ENCODE assay signal across 22 mouse cellular contexts in genomic region chr17:29065971-29066370, GRCm38 (mm10). TPM values are rescaled to one million over a fixed set of nuclear protein-coding genes. Genes with fewer than 3 reads are reported as not detected.
"Had no signal": no experiment of that assay in that cellular context is flagged by ENCODE, and none has a peak within 500 bp of the region (broad histone marks: within the 10 kb centered on the region; RNA-seq: fewer than 3 reads in every experiment).

No protein-coding gene starts in this region.

- H3K27me3 ChIP-seq: lung, embryonic 15.5 days; midbrain, embryonic 13.5 days; midbrain, embryonic 15.5 days; neural tube, embryonic 13.5 days; neural tube, embryonic 15.5 days had no signal

- H3K9ac ChIP-seq: liver, postnatal 0 days; lung, embryonic 15.5 days; midbrain, embryonic 13.5 days; midbrain, embryonic 15.5 days; neural tube, embryonic 13.5 days; neural tube, embryonic 15.5 days had no signal

- H3K4me2 ChIP-seq: lung, embryonic 15.5 days; midbrain, embryonic 11.5 days; midbrain, embryonic 13.5 days; midbrain, embryonic 15.5 days; neural tube, embryonic 13.5 days; neural tube, embryonic 15.5 days had no signal

- H3K4me3 ChIP-seq: lung, embryonic 15.5 days; megakaryocyte, embryonic 14.5 days; midbrain, embryonic 13.5 days; midbrain, embryonic 15.5 days; myocyte; neural tube, embryonic 13.5 days; neural tube, embryonic 15.5 days had no signal

- H3K36me3 ChIP-seq: lung, embryonic 15.5 days; midbrain, embryonic 13.5 days; midbrain, embryonic 15.5 days; neural tube, embryonic 13.5 days; neural tube, embryonic 15.5 days had no signal

- ATAC-seq: liver, postnatal 0 days; lung, postnatal 0 days; midbrain, embryonic 13.5 days; midbrain, embryonic 15.5 days had no signal

- H3K9me3 ChIP-seq: lung, embryonic 15.5 days; megakaryocyte, embryonic 14.5 days; midbrain, embryonic 13.5 days; midbrain, embryonic 15.5 days; neural tube, embryonic 13.5 days; neural tube, embryonic 15.5 days had no signal

- DNase-seq: liver, postnatal 0 days; lung, adult 2 months; lung, postnatal 14 days; lung, postnatal 36 days; retina, postnatal 1 day; right cerebral cortex, adult 18-20 months; right cerebral cortex, postnatal 25 days; right cerebral cortex, postnatal 4 days; spleen, adult 18-20 months; thymus, adult 18-20 months; thymus, postnatal 14 days; thymus, postnatal 36 days had no signal

- H3K27ac ChIP-seq: lung, embryonic 15.5 days; macrophage; midbrain, embryonic 13.5 days; midbrain, embryonic 15.5 days; neural tube, embryonic 13.5 days; neural tube, embryonic 15.5 days had no signal

RNA-seq across cellular contexts. Expression of gene Rab44, which starts 48.0 kb away (rescaled TPM):
- polyA plus RNA-seq: midbrain, embryonic 13.5 days; midbrain, embryonic 15.5 days had no signal
